Mouse (Mus musculus): ENCODE results near the gene Spsb3. TPM values are rescaled to one million over a fixed set of nuclear protein-coding genes. Genes with fewer than 3 reads are reported as not detected.

The Spsb3 gene
- polyA plus RNA-seq, 1 experiment from 2014 or later: 90.5 TPM

- no peak for ATAC-seq
- Histone ChIP-seq H3K9me3 (replicated peaks; ENCODE audit: control insufficient read depth, low read length, poor library complexity, severe bottlenecking) (no peaks in the 10 kb centered on the region), H3K9ac (ENCODE audit: low read depth, low read length) (no peak overlapping the region), H3K27ac (ENCODE audit: low read length) (no peak overlapping the region), H3K4me1 (ENCODE audit: control insufficient read depth, insufficient read depth, low read length) (no peaks in the 10 kb centered on the region), H3K36me3 (ENCODE audit: control insufficient read depth, insufficient read depth, low read length) (peaks cover 34% of the 10 kb centered on the region), H3K4me2 (ENCODE audit: low read length) (no peak overlapping the region), H3K27me3 (ENCODE audit: control insufficient read depth, insufficient read depth, low read depth, low read length) (no peaks in the 10 kb centered on the region), H3K4me3 (ENCODE audit: low read depth, low read length) (no peak overlapping the region)
- 93% methylated on average over 3 of the region's 3 CpGs for WGBS
Measured at GRCm38 (mm10) chr17:24861785-24862184, 24.7 kb upstream of the Spsb3 start.

DNA sequence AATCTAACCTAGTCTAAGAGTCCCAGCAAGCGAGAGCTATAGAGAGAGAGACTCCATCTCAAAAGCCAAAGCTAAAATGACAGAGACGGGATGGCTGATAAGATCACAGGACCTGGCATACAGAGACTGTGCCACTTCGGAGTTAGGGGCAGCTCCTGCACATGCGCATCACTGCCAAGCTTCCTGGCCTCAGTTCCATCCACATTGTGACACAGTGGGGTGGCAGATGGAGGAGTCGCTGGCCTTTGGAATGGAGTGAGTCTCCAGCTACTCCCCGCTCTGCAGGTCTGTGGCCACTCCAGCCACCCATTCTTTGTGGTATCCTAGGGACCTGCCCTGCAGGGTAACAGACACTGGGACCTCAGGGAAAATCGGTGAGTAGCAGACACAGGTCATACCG, 20.7 kb upstream of the Spsb3 start, which contains the start of gene Igfals:
Gene Igfals, plus strand, starts transcription at position 222 of the 400 bp plus-strand sequence.
- Histone ChIP-seq H3K27me3 (ENCODE audit: control insufficient read depth, insufficient read depth, low read depth, low read length) (no peaks in the 10 kb centered on the region), H3K4me1 (ENCODE audit: control insufficient read depth, insufficient read depth, low read length) (no peaks in the 10 kb centered on the region), H3K36me3 (ENCODE audit: control insufficient read depth, insufficient read depth, low read length) (peaks cover 30% of the 10 kb centered on the region), H3K27ac (ENCODE audit: low read length) (no peak within 1 kb of the TSS), H3K9ac (ENCODE audit: low read depth, low read length) (no peak within 1 kb of the TSS), H3K4me2 (ENCODE audit: low read length) (no peak within 1 kb of the TSS), H3K9me3 (replicated peaks; ENCODE audit: control insufficient read depth, low read length, poor library complexity, severe bottlenecking) (no peaks in the 10 kb centered on the region), H3K4me3 (ENCODE audit: low read depth, low read length) (no peak within 1 kb of the TSS)
- ATAC-seq: no peak
- 92% methylated on average over 8 of the region's 8 CpGs for WGBS

GRCm38 (mm10) chr17:24867914-24868313, 18.5 kb upstream of the Spsb3 start:
- 94% methylated on average over 10 of the region's 10 CpGs for WGBS

DNA sequence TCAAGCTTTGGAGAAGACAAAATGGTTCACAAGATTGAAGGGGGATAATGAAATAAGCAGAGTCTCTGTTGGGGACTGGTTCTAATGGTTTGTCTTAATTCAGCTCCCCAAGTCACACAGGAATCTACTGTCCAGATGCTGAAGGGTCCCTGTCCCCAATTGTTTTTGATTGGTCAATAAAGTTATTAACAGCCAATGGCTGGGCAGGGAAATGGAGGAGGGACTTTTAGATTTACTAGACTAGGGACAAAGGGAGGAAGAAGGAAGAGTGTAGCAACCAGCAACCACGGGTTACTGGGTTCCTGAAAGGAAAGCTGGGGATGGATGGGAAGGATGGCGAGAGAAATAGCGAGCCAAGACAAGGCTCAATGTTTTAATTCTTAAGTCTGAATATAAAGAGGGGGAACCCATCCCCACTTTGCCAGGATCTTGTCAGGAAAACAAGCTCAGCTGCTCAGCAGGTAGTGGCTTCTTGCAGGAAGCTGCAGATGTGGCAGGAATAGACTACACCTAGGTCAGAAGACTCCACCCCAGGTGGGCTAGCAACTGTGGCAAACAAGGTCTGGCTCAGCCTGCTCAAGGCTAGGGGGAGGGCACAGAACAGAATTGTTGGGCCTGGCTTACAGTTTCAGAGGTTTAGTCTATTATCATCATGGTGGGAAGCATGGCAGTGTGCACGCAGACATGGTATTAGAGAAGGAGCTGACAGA, 12.6 kb upstream of the Spsb3 start:
- 50% methylated on average over 4 of the region's 4 CpGs for WGBS
- Histone ChIP-seq H3K27me3 (ENCODE audit: control insufficient read depth, insufficient read depth, low read depth, low read length) (no peaks in the 10 kb centered on the region), H3K4me2 (ENCODE audit: low read length) (no peak overlapping the region), H3K9ac (ENCODE audit: low read depth, low read length) (no peak overlapping the region), H3K4me3 (ENCODE audit: low read depth, low read length) (no peak overlapping the region), H3K4me1 (ENCODE audit: control insufficient read depth, insufficient read depth, low read length) (no peaks in the 10 kb centered on the region), H3K27ac (ENCODE audit: low read length) (no peak overlapping the region), H3K9me3 (replicated peaks; ENCODE audit: control insufficient read depth, low read length, poor library complexity, severe bottlenecking) (no peaks in the 10 kb centered on the region), H3K36me3 (ENCODE audit: control insufficient read depth, insufficient read depth, low read length) (no peaks in the 10 kb centered on the region)
- no peak for ATAC-seq

More at GRCm38 (mm10) chr17:24867914-24868313, 18.5 kb upstream of the Spsb3 start:
- Histone ChIP-seq H3K4me2 (ENCODE audit: low read length) (no peak overlapping the region), H3K9me3 (replicated peaks; ENCODE audit: control insufficient read depth, low read length, poor library complexity, severe bottlenecking) (no peaks in the 10 kb centered on the region), H3K27ac (ENCODE audit: low read length) (no peak overlapping the region), H3K4me1 (ENCODE audit: control insufficient read depth, insufficient read depth, low read length) (no peaks in the 10 kb centered on the region), H3K36me3 (ENCODE audit: control insufficient read depth, insufficient read depth, low read length) (peaks cover 20% of the 10 kb centered on the region), H3K4me3 (ENCODE audit: low read depth, low read length) (no peak overlapping the region), H3K27me3 (ENCODE audit: control insufficient read depth, insufficient read depth, low read depth, low read length) (no peaks in the 10 kb centered on the region), H3K9ac (ENCODE audit: low read depth, low read length) (no peak overlapping the region)
- no peak for ATAC-seq

GRCm38 (mm10) chr17:24874405-24874745, 12.1 kb upstream of the Spsb3 start:
- Histone ChIP-seq H3K4me2 (ENCODE audit: low read length) (no peak overlapping the region), H3K4me3 (ENCODE audit: low read depth, low read length) (no peak overlapping the region), H3K9me3 (replicated peaks; ENCODE audit: control insufficient read depth, low read length, poor library complexity, severe bottlenecking) (no peaks in the 10 kb centered on the region), H3K27ac (ENCODE audit: low read length) (no peak overlapping the region), H3K36me3 (ENCODE audit: control insufficient read depth, insufficient read depth, low read length) (no peaks in the 10 kb centered on the region), H3K4me1 (ENCODE audit: control insufficient read depth, insufficient read depth, low read length) (no peaks in the 10 kb centered on the region), H3K27me3 (ENCODE audit: control insufficient read depth, insufficient read depth, low read depth, low read length) (no peaks in the 10 kb centered on the region), H3K9ac (ENCODE audit: low read depth, low read length) (no peak overlapping the region)
- no peak for ATAC-seq
- WGBS: 52% methylated on average over 1 of the region's 1 CpGs

- no peak for ATAC-seq
- 72% methylated on average over 8 of the region's 8 CpGs for WGBS
- Histone ChIP-seq H3K9ac (ENCODE audit: low read depth, low read length) (no peak overlapping the region), H3K27ac (ENCODE audit: low read length) (no peak overlapping the region), H3K4me3 (ENCODE audit: low read depth, low read length) (no peak overlapping the region), H3K4me1 (ENCODE audit: control insufficient read depth, insufficient read depth, low read length) (no peaks in the 10 kb centered on the region), H3K9me3 (replicated peaks; ENCODE audit: control insufficient read depth, low read length, poor library complexity, severe bottlenecking) (no peaks in the 10 kb centered on the region), H3K27me3 (ENCODE audit: control insufficient read depth, insufficient read depth, low read depth, low read length) (no peaks in the 10 kb centered on the region), H3K4me2 (ENCODE audit: low read length) (no peak overlapping the region), H3K36me3 (ENCODE audit: control insufficient read depth, insufficient read depth, low read length) (no peaks in the 10 kb centered on the region)
Measured at GRCm38 (mm10) chr17:24874989-24875388, 11.5 kb upstream of the Spsb3 start.

- no peak overlapping the region for H3K9ac ChIP-seq (ENCODE audit: low read depth, low read length)
- 66% methylated on average over 10 of the region's 10 CpGs for WGBS
- no peak overlapping the region for H3K4me3 ChIP-seq (ENCODE audit: low read depth, low read length)
- no peak for ATAC-seq
- H3K9me3 ChIP-seq (replicated peaks; ENCODE audit: control insufficient read depth, low read length, poor library complexity, severe bottlenecking): no peaks in the 10 kb centered on the region
- H3K36me3 ChIP-seq (ENCODE audit: control insufficient read depth, insufficient read depth, low read length): peaks cover 2% of the 10 kb centered on the region; the same call in 1 of the 2 replicates
- H3K4me1 ChIP-seq (ENCODE audit: control insufficient read depth, insufficient read depth, low read length): no peaks in the 10 kb centered on the region
- H3K27me3 ChIP-seq (ENCODE audit: control insufficient read depth, insufficient read depth, low read depth, low read length): no peaks in the 10 kb centered on the region
- no peak overlapping the region for H3K4me2 ChIP-seq (ENCODE audit: low read length)
- H3K27ac ChIP-seq (ENCODE audit: low read length): no peak overlapping the region
Measured at GRCm38 (mm10) chr17:24877336-24878116, 8.9 kb upstream of the Spsb3 start.

- peaks cover 7% of the 10 kb centered on the region; the same call in 1 of the 2 replicates for H3K36me3 ChIP-seq (ENCODE audit: control insufficient read depth, insufficient read depth, low read length)
- no peak overlapping the region for H3K27ac ChIP-seq (ENCODE audit: low read length)
- WGBS: 50% methylated on average over 5 of the region's 5 CpGs
- ATAC-seq: no peak
- H3K4me3 ChIP-seq (ENCODE audit: low read depth, low read length): no peak overlapping the region
- H3K4me1 ChIP-seq (ENCODE audit: control insufficient read depth, insufficient read depth, low read length): no peaks in the 10 kb centered on the region
- no peak overlapping the region for H3K9ac ChIP-seq (ENCODE audit: low read depth, low read length)
- no peaks in the 10 kb centered on the region for H3K27me3 ChIP-seq (ENCODE audit: control insufficient read depth, insufficient read depth, low read depth, low read length)
- H3K4me2 ChIP-seq (ENCODE audit: low read length): no peak overlapping the region
- no peaks in the 10 kb centered on the region for H3K9me3 ChIP-seq (replicated peaks; ENCODE audit: control insufficient read depth, low read length, poor library complexity, severe bottlenecking)
Measured at GRCm38 (mm10) chr17:24878117-24878397, 8.4 kb upstream of the Spsb3 start.

GRCm38 (mm10) chr17:24878531-24878930, 7.9 kb upstream of the Spsb3 start:
- H3K27me3 ChIP-seq (ENCODE audit: control insufficient read depth, insufficient read depth, low read depth, low read length): no peaks in the 10 kb centered on the region
- H3K36me3 ChIP-seq (ENCODE audit: control insufficient read depth, insufficient read depth, low read length): peaks cover 8% of the 10 kb centered on the region; the same call in 1 of the 2 replicates
- H3K9me3 ChIP-seq (replicated peaks; ENCODE audit: control insufficient read depth, low read length, poor library complexity, severe bottlenecking): no peaks in the 10 kb centered on the region
- H3K4me1 ChIP-seq (ENCODE audit: control insufficient read depth, insufficient read depth, low read length): no peaks in the 10 kb centered on the region
- H3K4me3 ChIP-seq (ENCODE audit: low read depth, low read length): no peak overlapping the region
- ATAC-seq: no peak
- WGBS: 76% methylated on average over 8 of the region's 8 CpGs
- no peak overlapping the region for H3K4me2 ChIP-seq (ENCODE audit: low read length)
- H3K27ac ChIP-seq (ENCODE audit: low read length): no peak overlapping the region
- no peak overlapping the region for H3K9ac ChIP-seq (ENCODE audit: low read depth, low read length)

All from midbrain, embryonic 16.5 days (tissue).